9 mouse cellular contexts compared by ENCODE assay signal in the genomic region with DNA sequence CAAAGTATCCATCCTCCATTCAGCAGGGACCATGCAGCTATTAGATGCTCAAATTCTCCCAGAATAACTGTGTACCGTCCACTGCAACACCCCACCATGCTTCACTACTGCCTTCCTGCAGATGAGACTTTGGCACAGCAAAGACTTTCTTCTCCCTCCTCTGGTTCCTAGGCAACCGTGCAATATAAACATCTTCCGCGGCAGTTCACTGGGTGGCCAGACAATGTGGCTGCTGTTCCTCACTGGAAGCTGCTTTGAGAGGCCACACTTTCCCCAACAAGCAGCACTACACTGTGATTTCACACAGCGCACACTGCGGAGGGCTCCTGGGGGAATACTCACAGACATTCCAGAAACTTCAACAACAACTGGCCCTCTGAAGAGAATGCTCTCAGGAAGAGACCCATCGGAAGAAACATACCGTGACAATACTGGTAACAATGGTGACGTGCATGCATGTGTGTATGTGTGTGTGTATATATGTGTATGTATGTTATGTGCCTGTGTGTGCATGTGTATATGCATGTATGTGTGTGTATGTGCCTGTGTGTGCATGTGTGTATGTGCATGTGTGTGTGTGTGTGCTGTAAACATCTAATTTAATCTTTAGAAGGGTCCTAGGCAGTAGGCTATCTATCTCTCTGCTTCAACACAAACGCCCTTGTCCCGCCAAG. TPM values are rescaled to one million over a fixed set of nuclear protein-coding genes. Genes with fewer than 3 reads are reported as not detected.
A peak's percentile ranks its signal among the peaks of the same experiment; 100 is the strongest.
DNase-seq lines count a peak whose midpoint lies in the region; ATAC-seq and TF ChIP-seq lines count a peak whose summit lies in the region.
"Had no signal": no experiment of that assay in that cellular context is flagged by ENCODE, and none has a peak within 500 bp of the region (broad histone marks: within the 10 kb centered on the region; RNA-seq: fewer than 3 reads in every experiment).

No protein-coding gene starts in this region.

- no peaks in the 10 kb centered on the region for H3K36me3 ChIP-seq in embryonic facial prominence, embryonic 15.5 days
- no peaks in the 10 kb centered on the region for H3K36me3 ChIP-seq in hindbrain, embryonic 14.5 days (replicated peaks; ENCODE audit: control insufficient read depth, insufficient read depth)
- H3K36me3 ChIP-seq in lung, postnatal 0 days (ENCODE audit: insufficient read depth, low read length): no peaks in the 10 kb centered on the region

- no peak overlapping the region for H3K4me3 ChIP-seq in embryonic facial prominence, embryonic 15.5 days (replicated peaks)
- H3K4me3 ChIP-seq in hindbrain, embryonic 14.5 days (replicated peaks; ENCODE audit: low read length): no peak overlapping the region
- no peak overlapping the region for H3K4me3 ChIP-seq in lung, postnatal 0 days (ENCODE audit: low read depth, low read length)

- no peak for TF ChIP-seq EP300 in lung, postnatal 0 days (IDR thresholded peaks at IDR 0.05)

- no peak overlapping the region for H3K9ac ChIP-seq in embryonic facial prominence, embryonic 15.5 days
- no peak overlapping the region for H3K9ac ChIP-seq in hindbrain, embryonic 14.5 days
- no peak overlapping the region for H3K9ac ChIP-seq in lung, postnatal 0 days (replicated peaks; ENCODE audit: low read depth)
- H3K9ac ChIP-seq: liver, embryonic 14.5 days had no signal

- 0 out of 2 replicates have a peak overlapping the region, but pooled peaks have one; percentile 4 for H3K4me2 ChIP-seq in embryonic facial prominence, embryonic 15.5 days (replicated peaks)
- peak overlapping the region; percentile 13; the same call in 1 of the 2 replicates for H3K4me2 ChIP-seq in hindbrain, embryonic 14.5 days (replicated peaks)
- H3K4me2 ChIP-seq in lung, postnatal 0 days (replicated peaks; ENCODE audit: low read depth, low read length): no peak overlapping the region

- peak; percentile 5 for DNase-seq in adrenal gland, postnatal 14 days
- no peak for DNase-seq in adrenal gland, adult (ENCODE audit: inconsistent age in 2 of 2, low spot score in 1 of 2)
- peak; percentile 71 for DNase-seq in hindbrain, embryonic 14.5 days (ENCODE audit: low spot score)
- peak; percentile 39 for DNase-seq in lung, postnatal 0 days (ENCODE audit: low spot score)
- peak; percentile 18 for DNase-seq in right cerebral cortex, postnatal 14 days
- DNase-seq in cerebellum, adult 11 months: no peak
- no peak for DNase-seq in thymus, postnatal 36 days

- no peak overlapping the region for H3K27ac ChIP-seq in embryonic facial prominence, embryonic 15.5 days (replicated peaks)
- H3K27ac ChIP-seq in hindbrain, embryonic 14.5 days: peak overlapping the region; percentile 28
- H3K27ac ChIP-seq in lung, postnatal 0 days (ENCODE audit: low read length): no peak overlapping the region
- H3K27ac ChIP-seq: liver, embryonic 14.5 days had no signal

- no peaks in the 10 kb centered on the region for H3K27me3 ChIP-seq in embryonic facial prominence, embryonic 15.5 days
- H3K27me3 ChIP-seq in hindbrain, embryonic 14.5 days (ENCODE audit: control insufficient read depth, insufficient read depth, low read length): no peaks in the 10 kb centered on the region
- H3K27me3 ChIP-seq in lung, postnatal 0 days (replicated peaks; ENCODE audit: insufficient read depth, low read length): no peaks in the 10 kb centered on the region

- no peak for TF ChIP-seq CTCF in lung, postnatal 0 days (IDR thresholded peaks at IDR 0.05)

- peaks cover 7% of the 10 kb centered on the region for H3K4me1 ChIP-seq in embryonic facial prominence, embryonic 15.5 days
- H3K4me1 ChIP-seq in hindbrain, embryonic 14.5 days (replicated peaks; ENCODE audit: control insufficient read depth, insufficient read depth, low read length): no peaks in the 10 kb centered on the region; the same call in 1 of the 2 replicates
- H3K4me1 ChIP-seq in lung, postnatal 0 days (ENCODE audit: insufficient read depth, low read depth, low read length): no peaks in the 10 kb centered on the region

- H3K9me3 ChIP-seq in embryonic facial prominence, embryonic 15.5 days (replicated peaks): no peaks in the 10 kb centered on the region
- no peaks in the 10 kb centered on the region for H3K9me3 ChIP-seq in hindbrain, embryonic 14.5 days (ENCODE audit: control insufficient read depth, low read length)
- no peaks in the 10 kb centered on the region for H3K9me3 ChIP-seq in lung, postnatal 0 days (ENCODE audit: low read length)

- peak; percentile 70; the same call in 1 of the 2 replicates for ATAC-seq in embryonic facial prominence, embryonic 15.5 days (ENCODE audit: insufficient number of reproducible peaks, low FRiP score, low TSS enrichment, low read depth)
- ATAC-seq in hindbrain, embryonic 14.5 days (ENCODE audit: low FRiP score): peak; percentile 37; the same call in 1 of the 2 replicates
- ATAC-seq in lung, postnatal 0 days: peak; percentile 59

- 27% methylated on average over 11 of the region's 11 CpGs for WGBS in embryonic facial prominence, embryonic 15.5 days
- 25% methylated on average over 11 of the region's 11 CpGs for WGBS in hindbrain, embryonic 14.5 days
- 15% methylated on average over 11 of the region's 11 CpGs for WGBS in lung, postnatal 0 days

RNA-seq across cellular contexts. Expression of gene Sdr42e1, which starts 13.0 kb away (rescaled TPM):
- 2.3 and 5.6 TPM in 2 replicates for total RNA-seq in adrenal gland, postnatal 14 days (2021)
- polyA plus RNA-seq in embryonic facial prominence, embryonic 15.5 days (2015; fragmentation: Nextera tagmentation; extraction: Ambion mirVana): 11.5 and 13.1 TPM in 2 replicates
- polyA plus RNA-seq in hindbrain, embryonic 14.5 days (2014; fragmentation: Nextera tagmentation; extraction: Ambion mirVana): 1.6 and 1.8 TPM in 2 replicates
- polyA plus RNA-seq in lung, postnatal 0 days (2015; fragmentation: Nextera tagmentation; extraction: Ambion mirVana): 3.1 and 3.4 TPM in 2 replicates

RNA-seq across cellular contexts. Expression of gene Hsd17b2, which starts 41.2 kb away (rescaled TPM):
- total RNA-seq in adrenal gland, postnatal 14 days (2021): 1.3 and 25.3 TPM in 2 replicates
- 5.2 and 6.6 TPM in 2 replicates for polyA plus RNA-seq in embryonic facial prominence, embryonic 15.5 days (2015; fragmentation: Nextera tagmentation; extraction: Ambion mirVana)
- 0.25 TPM in 1 of 2 replicates, not detected in the other for polyA plus RNA-seq in hindbrain, embryonic 14.5 days (2014; fragmentation: Nextera tagmentation; extraction: Ambion mirVana)
- polyA plus RNA-seq in lung, postnatal 0 days (2015; fragmentation: Nextera tagmentation; extraction: Ambion mirVana): 0.16 and 0.24 TPM in 2 replicates

Comparison
In these comparisons a context has a peak if more than half of its experiments do, and no peak if none do; other contexts are left out.
1. DNase-seq: peak in adrenal gland, postnatal 14 days (single experiment), hindbrain, embryonic 14.5 days (single experiment), lung, postnatal 0 days (single experiment) and right cerebral cortex, postnatal 14 days (single experiment); none in adrenal gland, adult (0 of 2), cerebellum, adult 11 months (single experiment) and thymus, postnatal 36 days (0 of 2).
2. Peak in every context shown above with its lines, with median percentiles within 50 percentile points of each other: ATAC-seq.